ENCODE assay signal across 19 mouse cellular contexts in the genomic region with DNA sequence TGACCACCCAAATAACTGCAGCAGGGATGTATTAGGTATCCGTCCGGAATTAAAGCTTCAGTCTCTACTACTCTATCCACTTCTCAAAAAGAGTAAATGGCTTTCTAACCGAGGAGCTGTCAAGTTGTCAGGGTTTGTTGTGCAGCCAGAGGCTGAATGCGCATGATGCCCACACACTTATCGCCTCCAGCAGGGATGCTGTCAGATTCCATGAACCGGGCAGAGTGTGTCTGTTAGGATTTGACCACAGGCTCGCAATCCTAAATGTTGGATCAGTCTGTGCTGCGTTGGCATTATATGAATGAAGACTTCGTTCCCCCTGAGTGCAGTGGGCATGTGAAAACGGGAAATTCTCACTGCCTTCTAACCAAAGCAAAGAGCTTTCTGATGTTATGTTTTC.
DNase-seq lines count a peak whose midpoint lies in the region; ATAC-seq and TF ChIP-seq lines count a peak whose summit lies in the region.
"Had no signal": no experiment of that assay in that cellular context is flagged by ENCODE, and none has a peak within 500 bp of the region (broad histone marks: within the 10 kb centered on the region; RNA-seq: fewer than 3 reads in every experiment).

No protein-coding gene starts in this region.

- H3K4me3 ChIP-seq in cerebellum, adult 2 months (replicated peaks; ENCODE audit: insufficient read depth, low read depth, low read length): no peak overlapping the region
- no peak overlapping the region for H3K4me3 ChIP-seq in hindbrain, postnatal 0 days (ENCODE audit: low read length)
- H3K4me3 ChIP-seq in hindbrain, embryonic 12.5 days: no peak overlapping the region
- H3K4me3 ChIP-seq in midbrain, embryonic 15.5 days: no peak overlapping the region
- H3K4me3 ChIP-seq: embryonic facial prominence, embryonic 12.5 days; intestine, embryonic 15.5 days; myocyte had no signal

- no peak overlapping the region for H3K27ac ChIP-seq in cerebellum, adult 2 months (ENCODE audit: insufficient read depth, low read length)
- no peak overlapping the region for H3K27ac ChIP-seq in hindbrain, postnatal 0 days
- H3K27ac ChIP-seq in hindbrain, embryonic 12.5 days: no peak overlapping the region
- no peak overlapping the region for H3K27ac ChIP-seq in midbrain, embryonic 15.5 days
- H3K27ac ChIP-seq: embryonic facial prominence, embryonic 12.5 days; intestine, embryonic 15.5 days; kidney, postnatal 0 days had no signal

- WGBS in cerebellum, adult 2 months: 14% methylated on average over 10 of the region's 10 CpGs
- 31% methylated on average over 10 of the region's 10 CpGs for WGBS in hindbrain, postnatal 0 days
- 65% methylated on average over 10 of the region's 10 CpGs for WGBS in hindbrain, embryonic 12.5 days
- WGBS in midbrain, embryonic 15.5 days: 37% methylated on average over 10 of the region's 10 CpGs

- DNase-seq in cerebellum, adult 2 months: peak; percentile 34 to 42
- DNase-seq in cerebellum, adult 9-10 months: no peak
- DNase-seq in hindbrain, postnatal 0 days (ENCODE audit: low spot score): peak; percentile 65
- DNase-seq in brain, embryonic 14.5 days (ENCODE audit: low read depth): peak; percentile 60
- DNase-seq in gastrocnemius, postnatal 4 days (ENCODE audit: low spot score in 2 of 2): no peak
- DNase-seq in gastrocnemius, postnatal 10 days: no peak
- DNase-seq: adrenal gland, postnatal 25 days; gastrocnemius, postnatal 36 days; heart, postnatal 36 days; lung, embryonic 14.5 days had no signal

- no peaks in the 10 kb centered on the region for H3K36me3 ChIP-seq in hindbrain, postnatal 0 days (ENCODE audit: insufficient read depth, low read length)
- no peaks in the 10 kb centered on the region for H3K36me3 ChIP-seq in hindbrain, embryonic 12.5 days
- H3K36me3 ChIP-seq in midbrain, embryonic 15.5 days (replicated peaks): no peaks in the 10 kb centered on the region
- H3K36me3 ChIP-seq: embryonic facial prominence, embryonic 12.5 days; intestine, embryonic 15.5 days had no signal

- H3K9me3 ChIP-seq in hindbrain, postnatal 0 days (ENCODE audit: low read length): no peaks in the 10 kb centered on the region
- no peaks in the 10 kb centered on the region for H3K9me3 ChIP-seq in hindbrain, embryonic 12.5 days (replicated peaks)
- no peaks in the 10 kb centered on the region for H3K9me3 ChIP-seq in midbrain, embryonic 15.5 days
- H3K9me3 ChIP-seq: embryonic facial prominence, embryonic 12.5 days; intestine, embryonic 15.5 days had no signal

- no peak for TF ChIP-seq CTCF in cerebellum, adult 2 months (IDR thresholded peaks at IDR 0.05; ENCODE audit: borderline replicate concordance, insufficient read depth, low read depth, low read length)
- no peak for TF ChIP-seq CTCF in hindbrain, postnatal 0 days (IDR thresholded peaks at IDR 0.05; ENCODE audit: low read depth)
- no peak for TF ChIP-seq CTCF in brain, embryonic 14.5 days (IDR thresholded peaks at IDR 0.05; ENCODE audit: borderline replicate concordance, extremely low read depth, insufficient read depth, insufficient read length)

- H3K9ac ChIP-seq in hindbrain, postnatal 0 days (replicated peaks; ENCODE audit: low read length): no peak overlapping the region
- no peak overlapping the region for H3K9ac ChIP-seq in hindbrain, embryonic 12.5 days
- no peak overlapping the region for H3K9ac ChIP-seq in midbrain, embryonic 15.5 days
- H3K9ac ChIP-seq: embryonic facial prominence, embryonic 12.5 days; intestine, embryonic 15.5 days; lung, embryonic 14.5 days had no signal

- TF ChIP-seq POLR2A in cerebellum, adult 2 months (IDR thresholded peaks at IDR 0.05; ENCODE audit: borderline replicate concordance, insufficient read depth, low read length): no peak
- no peak for TF ChIP-seq POLR2A in brain, embryonic 14.5 days (IDR thresholded peaks at IDR 0.05; ENCODE audit: borderline replicate concordance, extremely low read depth, insufficient read depth, insufficient read length, poor library complexity, severe bottlenecking)

- peak; percentile 66; the same call in 1 of the 2 replicates for ATAC-seq in hindbrain, postnatal 0 days
- ATAC-seq in hindbrain, embryonic 12.5 days (ENCODE audit: low FRiP score): no peak
- ATAC-seq in midbrain, embryonic 15.5 days (replicated peaks): peak; percentile 83
- ATAC-seq: activated CD4-positive, CD25-positive, alpha-beta regulatory T cell, adult 4 months; intestine, embryonic 15.5 days had no signal

- no peaks in the 10 kb centered on the region for H3K4me1 ChIP-seq in cerebellum, adult 2 months (ENCODE audit: control insufficient read depth, insufficient read depth, low read length)
- H3K4me1 ChIP-seq in hindbrain, postnatal 0 days (ENCODE audit: insufficient read depth, low read length): no peaks in the 10 kb centered on the region
- no peaks in the 10 kb centered on the region for H3K4me1 ChIP-seq in hindbrain, embryonic 12.5 days
- H3K4me1 ChIP-seq in midbrain, embryonic 15.5 days: peaks cover 5% of the 10 kb centered on the region; the same call in 1 of the 2 replicates
- H3K4me1 ChIP-seq: embryonic facial prominence, embryonic 12.5 days; intestine, embryonic 15.5 days had no signal

- H3K27me3 ChIP-seq in cerebellum, adult 2 months (ENCODE audit: control insufficient read depth, insufficient read depth, low read length): no peaks in the 10 kb centered on the region
- H3K27me3 ChIP-seq in hindbrain, postnatal 0 days (ENCODE audit: insufficient read depth, low read length): no peaks in the 10 kb centered on the region
- no peaks in the 10 kb centered on the region for H3K27me3 ChIP-seq in hindbrain, embryonic 12.5 days
- H3K27me3 ChIP-seq in midbrain, embryonic 15.5 days (replicated peaks): no peaks in the 10 kb centered on the region
- H3K27me3 ChIP-seq: embryonic facial prominence, embryonic 12.5 days; intestine, embryonic 15.5 days had no signal

- peak overlapping the region; percentile 41 for H3K4me2 ChIP-seq in hindbrain, postnatal 0 days (ENCODE audit: low read depth, low read length)
- H3K4me2 ChIP-seq in hindbrain, embryonic 12.5 days (replicated peaks): no peak overlapping the region
- peak overlapping the region; percentile 21; the same call in 1 of the 2 replicates for H3K4me2 ChIP-seq in midbrain, embryonic 15.5 days
- H3K4me2 ChIP-seq: embryonic facial prominence, embryonic 12.5 days; heart, embryonic 11.5 days; intestine, embryonic 15.5 days; liver, embryonic 11.5 days; lung, embryonic 14.5 days had no signal

Comparison
In these comparisons a context has a peak if more than half of its experiments do, and no peak if none do; other contexts are left out.
1. DNase-seq: peak in cerebellum, adult 2 months (2 of 2), hindbrain, postnatal 0 days (single experiment) and brain, embryonic 14.5 days (single experiment); none in cerebellum, adult 9-10 months (single experiment), gastrocnemius, postnatal 4 days (0 of 2) and gastrocnemius, postnatal 10 days (single experiment).